In genomic region chr5:125153201-125153816, GRCm38 (mm10) we compare ENCODE assay signal across 10 mouse cellular contexts. TPM values are rescaled to one million over a fixed set of nuclear protein-coding genes. Genes with fewer than 3 reads are reported as not detected.
DNase-seq lines count a peak whose midpoint lies in the region; ATAC-seq and TF ChIP-seq lines count a peak whose summit lies in the region.
"Had no signal": no experiment of that assay in that cellular context is flagged by ENCODE, and none has a peak within 500 bp of the region (broad histone marks: within the 10 kb centered on the region; RNA-seq: fewer than 3 reads in every experiment).

No protein-coding gene starts in this region.

- no peaks in the 10 kb centered on the region for H3K36me3 ChIP-seq in liver, embryonic 11.5 days (ENCODE audit: control insufficient read depth, insufficient read depth, low read length)
- no peaks in the 10 kb centered on the region for H3K36me3 ChIP-seq in hindbrain, embryonic 12.5 days
- no peaks in the 10 kb centered on the region for H3K36me3 ChIP-seq in midbrain, postnatal 0 days (ENCODE audit: insufficient read depth, low read length)

- TF ChIP-seq CTCF in midbrain, postnatal 0 days (IDR thresholded peaks at IDR 0.05): peak; percentile 46

- DNase-seq in liver, embryonic 11.5 days (ENCODE audit: low spot score): no peak
- DNase-seq in liver (no peak), adipocyte (ENCODE audit: low spot score) (no peak)
- peak; percentile 19 for DNase-seq in T-cell, adult 2 months (ENCODE audit: low spot score)
- no peak for DNase-seq in midbrain, postnatal 0 days (ENCODE audit: low spot score)
- DNase-seq in Muller cell, postnatal 12 days (ENCODE audit: inconsistent ontology term): no peak
- DNase-seq in layer of hippocampus, adult 8-10 months (ENCODE audit: low spot score in 2 of 2): no peak
- DNase-seq: gastrocnemius, postnatal 36 days; kidney, postnatal 36 days had no signal

- H3K9ac ChIP-seq in liver, embryonic 11.5 days (ENCODE audit: low read depth, low read length): no peak overlapping the region
- H3K9ac ChIP-seq in hindbrain, embryonic 12.5 days: no peak overlapping the region
- no peak overlapping the region for H3K9ac ChIP-seq in midbrain, postnatal 0 days (replicated peaks; ENCODE audit: low read length, poor library complexity, severe bottlenecking)

- H3K27ac ChIP-seq in liver, embryonic 11.5 days (ENCODE audit: low read depth, low read length): no peak overlapping the region
- peak overlapping the region; percentile 97 for H3K27ac ChIP-seq in hindbrain, embryonic 12.5 days
- H3K27ac ChIP-seq in midbrain, postnatal 0 days (ENCODE audit: low read depth, low read length): no peak overlapping the region

- ATAC-seq in liver, embryonic 11.5 days (replicated peaks; ENCODE audit: low FRiP score): no peak
- no peak for ATAC-seq in hindbrain, embryonic 12.5 days (ENCODE audit: low FRiP score)
- ATAC-seq in midbrain, postnatal 0 days (ENCODE audit: low FRiP score): no peak

- peaks cover 65% of the 10 kb centered on the region for H3K4me1 ChIP-seq in liver, embryonic 11.5 days (replicated peaks; ENCODE audit: control insufficient read depth, insufficient read depth, low read length)
- H3K4me1 ChIP-seq in hindbrain, embryonic 12.5 days: peaks cover 94% of the 10 kb centered on the region
- H3K4me1 ChIP-seq in midbrain, postnatal 0 days (ENCODE audit: insufficient read depth, low read length): peaks cover 57% of the 10 kb centered on the region

- H3K9me3 ChIP-seq in liver, embryonic 11.5 days (ENCODE audit: control insufficient read depth, low read length): no peaks in the 10 kb centered on the region
- H3K9me3 ChIP-seq in hindbrain, embryonic 12.5 days (replicated peaks): no peaks in the 10 kb centered on the region
- H3K9me3 ChIP-seq in midbrain, postnatal 0 days (ENCODE audit: low read length): no peaks in the 10 kb centered on the region

- no peak overlapping the region for H3K4me3 ChIP-seq in liver, embryonic 11.5 days (ENCODE audit: low read depth, low read length)
- H3K4me3 ChIP-seq in hindbrain, embryonic 12.5 days: no peak overlapping the region
- no peak overlapping the region for H3K4me3 ChIP-seq in midbrain, postnatal 0 days (ENCODE audit: low read depth, low read length)

- H3K4me2 ChIP-seq in liver, embryonic 11.5 days: 0 out of 2 replicates have a peak overlapping the region, but pooled peaks have one; percentile 7
- no peak overlapping the region for H3K4me2 ChIP-seq in hindbrain, embryonic 12.5 days (replicated peaks)
- no peak overlapping the region for H3K4me2 ChIP-seq in midbrain, postnatal 0 days (ENCODE audit: low read depth, low read length, poor library complexity, severe bottlenecking)

- 67% methylated on average over 11 of the region's 11 CpGs for WGBS in liver, embryonic 11.5 days
- 68% methylated on average over 11 of the region's 11 CpGs for WGBS in hindbrain, embryonic 12.5 days
- 87% methylated on average over 11 of the region's 11 CpGs for WGBS in midbrain, postnatal 0 days

- H3K27me3 ChIP-seq in liver, embryonic 11.5 days (replicated peaks; ENCODE audit: control insufficient read depth, insufficient read depth, low read length): no peaks in the 10 kb centered on the region
- no peaks in the 10 kb centered on the region for H3K27me3 ChIP-seq in hindbrain, embryonic 12.5 days
- no peaks in the 10 kb centered on the region for H3K27me3 ChIP-seq in midbrain, postnatal 0 days (ENCODE audit: insufficient read depth, low read length)

RNA-seq across cellular contexts. Expression of gene Ncor2, which starts 25.7 kb away (rescaled TPM):
- polyA plus RNA-seq in liver, embryonic 11.5 days (2014; fragmentation: Nextera tagmentation; extraction: Ambion mirVana): 14.0 and 17.2 TPM in 2 replicates
- polyA plus RNA-seq in hindbrain, embryonic 12.5 days (2016; fragmentation: Nextera tagmentation; extraction: Ambion mirVana): 30.2 and 31.0 TPM in 2 replicates
- 22.8 and 37.8 TPM in 2 replicates for total RNA-seq in midbrain, postnatal 0 days (2014; rRNA removed)
- polyA plus RNA-seq in midbrain, postnatal 0 days (2015; fragmentation: Nextera tagmentation; extraction: Ambion mirVana): 15.5 and 17.8 TPM in 2 replicates
- 100 to 1,000 TPM; 246 to 324 (median 271) TPM for total RNA-seq in layer of hippocampus, adult 8-10 months (2022)
